Mouse (Mus musculus): ENCODE data around the gene Ubac2. TPM values are rescaled to one million over a fixed set of nuclear protein-coding genes. Genes with fewer than 3 reads are reported as not detected.
"Not testable (repeated sequence)": the region's sequence is repeated elsewhere in the genome, so short reads cannot be mapped to it uniquely, and the experiment has no call there.

The Ubac2 gene
- polyA plus RNA-seq, 1 experiment from 2014 or later, result 66.7 TPM

GRCm38 (mm10) chr14:121873172-121873571, 5.2 kb upstream of the Ubac2 start:
- Histone ChIP-seq H3K4me2 (no peak overlapping the region), H3K27ac (no peak overlapping the region), H3K4me3 (replicated peaks) (no peak overlapping the region), H3K4me1 (peaks cover 5% of the 10 kb centered on the region; the same call in 1 of the 2 replicates), H3K36me3 (no peaks in the 10 kb centered on the region), H3K9me3 (replicated peaks) (no peaks in the 10 kb centered on the region), H3K9ac (no peak overlapping the region), H3K27me3 (no peaks in the 10 kb centered on the region)
- WGBS, result 70% methylated on average over 2 of the region's 2 CpGs
- no peak for ATAC-seq (replicated peaks; ENCODE audit: low FRiP score)

- Histone ChIP-seq H3K27ac (no peak overlapping the region), H3K4me3 (replicated peaks) (no peak overlapping the region), H3K36me3 (no peaks in the 10 kb centered on the region), H3K27me3 (no peaks in the 10 kb centered on the region), H3K9ac (no peak overlapping the region), H3K4me2 (no peak overlapping the region), H3K9me3 (replicated peaks) (no peaks in the 10 kb centered on the region), H3K4me1 (peaks cover 5% of the 10 kb centered on the region; the same call in 1 of the 2 replicates)
- WGBS, result 83% methylated on average over 4 of the region's 4 CpGs
- no peak for ATAC-seq (replicated peaks; ENCODE audit: low FRiP score)
Observed at GRCm38 (mm10) chr14:121873646-121874045, 4.8 kb upstream of the Ubac2 start.

GRCm38 (mm10) chr14:121876190-121876589, 2.2 kb upstream of the Ubac2 start:
- not testable (repeated sequence) for H3K27ac ChIP-seq; ATAC-seq (replicated peaks; ENCODE audit: low FRiP score); H3K9me3 ChIP-seq (replicated peaks); H3K36me3 ChIP-seq; H3K4me3 ChIP-seq (replicated peaks); H3K27me3 ChIP-seq; H3K4me2 ChIP-seq; H3K9ac ChIP-seq
- 76% methylated on average over 2 of the region's 2 CpGs for WGBS
- H3K4me1 ChIP-seq, result peaks cover 21% of the 10 kb centered on the region

GRCm38 (mm10) chr14:121876860-121877259, 1.6 kb upstream of the Ubac2 start:
- Histone ChIP-seq H3K27ac (no peak overlapping the region), H3K27me3 (no peaks in the 10 kb centered on the region), H3K9me3 (replicated peaks) (no peaks in the 10 kb centered on the region), H3K4me1 (peaks cover 21% of the 10 kb centered on the region), H3K36me3 (no peaks in the 10 kb centered on the region), H3K4me3 (replicated peaks) (no peak overlapping the region), H3K4me2 (no peak overlapping the region), H3K9ac (no peak overlapping the region)
- no peak for ATAC-seq (replicated peaks; ENCODE audit: low FRiP score)
- WGBS, result 85% methylated on average over 2 of the region's 2 CpGs

GRCm38 (mm10) chr14:121877640-121878039, 780 bp upstream of the Ubac2 start:
- Histone ChIP-seq H3K27me3 (no peaks in the 10 kb centered on the region), H3K4me3 (replicated peaks) (peak overlapping the region; percentile 93), H3K27ac (peak overlapping the region; percentile 97), H3K4me2 (peak overlapping the region; percentile 96), H3K36me3 (no peaks in the 10 kb centered on the region), H3K4me1 (peaks cover 27% of the 10 kb centered on the region), H3K9me3 (replicated peaks) (no peaks in the 10 kb centered on the region), H3K9ac (peak overlapping the region; percentile 91; the same call in 1 of the 2 replicates)
- ATAC-seq (replicated peaks; ENCODE audit: low FRiP score), result no peak
- 26% methylated on average over 8 of the region's 8 CpGs for WGBS

- WGBS, result under 1% methylated on average over 27 of the region's 27 CpGs
- peak overlapping the region; percentile 96 for H3K4me2 ChIP-seq
- peak overlapping the region; percentile 93 for H3K4me3 ChIP-seq (replicated peaks)
- H3K36me3 ChIP-seq, result no peaks in the 10 kb centered on the region
- H3K27me3 ChIP-seq, result no peaks in the 10 kb centered on the region
- H3K9me3 ChIP-seq (replicated peaks), result no peaks in the 10 kb centered on the region
- peaks cover 35% of the 10 kb centered on the region for H3K4me1 ChIP-seq
- H3K9ac ChIP-seq, result peak overlapping the region; percentile 91
- H3K27ac ChIP-seq, result peak overlapping the region; percentile 97
- ATAC-seq (replicated peaks; ENCODE audit: low FRiP score), result peak; percentile 44; the same call in 1 of the 2 replicates
Observed at GRCm38 (mm10) chr14:121878859-121879206, 413 bp downstream of the Ubac2 start.

GRCm38 (mm10) chr14:121879266-121879840, 933 bp downstream of the Ubac2 start:
- H3K4me3 ChIP-seq (replicated peaks), result peak overlapping the region; percentile 93
- no peaks in the 10 kb centered on the region for H3K27me3 ChIP-seq
- H3K36me3 ChIP-seq, result no peaks in the 10 kb centered on the region
- no peak overlapping the region for H3K27ac ChIP-seq
- peak overlapping the region; percentile 96 for H3K4me2 ChIP-seq
- no peaks in the 10 kb centered on the region for H3K9me3 ChIP-seq (replicated peaks)
- peak overlapping the region; percentile 91 for H3K9ac ChIP-seq
- H3K4me1 ChIP-seq, result peaks cover 37% of the 10 kb centered on the region
- WGBS, result 17% methylated on average over 16 of the region's 16 CpGs
- ATAC-seq (replicated peaks; ENCODE audit: low FRiP score), result no peak

GRCm38 (mm10) chr14:121881211-121881610, 2.8 kb downstream of the Ubac2 start:
- ATAC-seq (replicated peaks; ENCODE audit: low FRiP score), result no peak
- Histone ChIP-seq H3K9me3 (replicated peaks) (no peaks in the 10 kb centered on the region), H3K36me3 (peaks cover 9% of the 10 kb centered on the region; the same call in 1 of the 2 replicates), H3K9ac (no peak overlapping the region), H3K4me2 (no peak overlapping the region), H3K4me3 (replicated peaks) (no peak overlapping the region), H3K27ac (no peak overlapping the region), H3K27me3 (no peaks in the 10 kb centered on the region), H3K4me1 (peaks cover 40% of the 10 kb centered on the region)
- WGBS, result 88% methylated on average over 7 of the region's 7 CpGs

GRCm38 (mm10) chr14:121884150-121884797, 5.9 kb downstream of the Ubac2 start:
- Histone ChIP-seq H3K27ac (no peak overlapping the region), H3K4me3 (replicated peaks) (no peak overlapping the region), H3K4me2 (no peak overlapping the region), H3K4me1 (peaks cover 34% of the 10 kb centered on the region), H3K9me3 (replicated peaks) (no peaks in the 10 kb centered on the region), H3K9ac (no peak overlapping the region), H3K27me3 (no peaks in the 10 kb centered on the region), H3K36me3 (peaks cover 12% of the 10 kb centered on the region; the same call in 1 of the 2 replicates)
- no peak for ATAC-seq (replicated peaks; ENCODE audit: low FRiP score)
- 49% methylated on average over 6 of the region's 6 CpGs for WGBS

- 0 out of 2 replicates have a peak, but pooled peaks cover 9% of the 10 kb centered on the region for H3K4me1 ChIP-seq
- ATAC-seq (replicated peaks; ENCODE audit: low FRiP score), result no peak
- 81% methylated on average over 6 of the region's 6 CpGs for WGBS
- no peak overlapping the region for H3K27ac ChIP-seq
- H3K9me3 ChIP-seq (replicated peaks), result no peaks in the 10 kb centered on the region
- H3K9ac ChIP-seq, result no peak overlapping the region
- no peak overlapping the region for H3K4me3 ChIP-seq (replicated peaks)
- H3K27me3 ChIP-seq, result no peaks in the 10 kb centered on the region
- H3K36me3 ChIP-seq, result peaks cover 7% of the 10 kb centered on the region; the same call in 1 of the 2 replicates
- H3K4me2 ChIP-seq, result no peak overlapping the region
Observed at GRCm38 (mm10) chr14:121893747-121894146, 15.3 kb downstream of the Ubac2 start.

GRCm38 (mm10) chr14:121894511-121895135, 16.2 kb downstream of the Ubac2 start:
- 58% methylated on average over 5 of the region's 5 CpGs for WGBS

GRCm38 (mm10) chr14:121895316-121895715, 16.9 kb downstream of the Ubac2 start:
- no peak overlapping the region for H3K4me3 ChIP-seq (replicated peaks)
- peaks cover 6% of the 10 kb centered on the region; the same call in 1 of the 2 replicates for H3K36me3 ChIP-seq
- H3K27ac ChIP-seq, result no peak overlapping the region
- no peaks in the 10 kb centered on the region for H3K27me3 ChIP-seq
- no peak overlapping the region for H3K9ac ChIP-seq
- 0 out of 2 replicates have a peak, but pooled peaks cover 15% of the 10 kb centered on the region for H3K4me1 ChIP-seq
- WGBS, result 93% methylated on average over 4 of the region's 4 CpGs
- no peak for ATAC-seq (replicated peaks; ENCODE audit: low FRiP score)
- no peak overlapping the region for H3K4me2 ChIP-seq
- no peaks in the 10 kb centered on the region for H3K9me3 ChIP-seq (replicated peaks)

More at GRCm38 (mm10) chr14:121894511-121895135, 16.2 kb downstream of the Ubac2 start:
- no peak overlapping the region for H3K9ac ChIP-seq
- no peak overlapping the region for H3K27ac ChIP-seq
- ATAC-seq (replicated peaks; ENCODE audit: low FRiP score), result no peak
- H3K27me3 ChIP-seq, result no peaks in the 10 kb centered on the region
- no peak overlapping the region for H3K4me2 ChIP-seq
- peaks cover 7% of the 10 kb centered on the region; the same call in 1 of the 2 replicates for H3K36me3 ChIP-seq
- H3K4me3 ChIP-seq (replicated peaks), result no peak overlapping the region
- no peaks in the 10 kb centered on the region for H3K9me3 ChIP-seq (replicated peaks)
- 0 out of 2 replicates have a peak, but pooled peaks cover 15% of the 10 kb centered on the region for H3K4me1 ChIP-seq

All from kidney, embryonic 15.5 days (tissue).